Mouse (Mus musculus): ENCODE measurements around the gene Tbc1d10c.

Gene Tbc1d10c

GRCm38 (mm10) chr19:4190831-4191334, at the start of gene Tbc1d10c:
Tbc1d10c (minus strand) TSS chr19:4191284.
- no peak for DNase-seq

- DNase-seq, result no peak
Measured at GRCm38 (mm10) chr19:4240247-4240668, 49.2 kb upstream of the Tbc1d10c start.

- no peak for DNase-seq
Measured at GRCm38 (mm10) chr19:4234548-4234947, 43.5 kb upstream of the Tbc1d10c start.

- DNase-seq, result no peak
Measured at GRCm38 (mm10) chr19:4232651-4233050, 41.6 kb upstream of the Tbc1d10c start.

GRCm38 (mm10) chr19:4232186-4232572, 41.1 kb upstream of the Tbc1d10c start:
- DNase-seq, result no peak

- DNase-seq, result peak; percentile 95
Measured at GRCm38 (mm10) chr19:4231253-4232185, 40.4 kb upstream of the Tbc1d10c start, which contains the start of gene Pold4. Pold4 (plus strand) TSS chr19:4231899.

GRCm38 (mm10) chr19:4230415-4230814, 39.3 kb upstream of the Tbc1d10c start:
- DNase-seq, result no peak

- DNase-seq, result no peak
Measured at GRCm38 (mm10) chr19:4229451-4230076, 38.5 kb upstream of the Tbc1d10c start.

- no peak for DNase-seq
Measured at GRCm38 (mm10) chr19:4228891-4229290, 37.8 kb upstream of the Tbc1d10c start.

GRCm38 (mm10) chr19:4227894-4228678, 37.0 kb upstream of the Tbc1d10c start:
- peak; percentile 90 for DNase-seq

- DNase-seq, result no peak
Measured at GRCm38 (mm10) chr19:4227446-4227845, 36.4 kb upstream of the Tbc1d10c start.

- no peak for DNase-seq
Measured at GRCm38 (mm10) chr19:4226779-4227178, 35.7 kb upstream of the Tbc1d10c start.

- DNase-seq, result peak; percentile 15
Measured at GRCm38 (mm10) chr19:4222165-4222564, 31.1 kb upstream of the Tbc1d10c start.

- peak; percentile 29 for DNase-seq
Measured at GRCm38 (mm10) chr19:4220957-4221743, 30.1 kb upstream of the Tbc1d10c start.

GRCm38 (mm10) chr19:4220416-4220815, 29.3 kb upstream of the Tbc1d10c start:
- DNase-seq, result no peak

- no peak for DNase-seq
Measured at GRCm38 (mm10) chr19:4219943-4220342, 28.9 kb upstream of the Tbc1d10c start.

GRCm38 (mm10) chr19:4218784-4219183, 27.7 kb upstream of the Tbc1d10c start:
- DNase-seq, result no peak

- no peak for DNase-seq
Measured at GRCm38 (mm10) chr19:4218293-4218692, 27.2 kb upstream of the Tbc1d10c start.

- DNase-seq, result no peak
Measured at GRCm38 (mm10) chr19:4217855-4218254, 26.8 kb upstream of the Tbc1d10c start.

GRCm38 (mm10) chr19:4217140-4217539, 26.1 kb upstream of the Tbc1d10c start:
- peak; percentile 22 for DNase-seq

- peak; percentile 61 for DNase-seq
Measured at GRCm38 (mm10) chr19:4216041-4216685, 25.1 kb upstream of the Tbc1d10c start.

GRCm38 (mm10) chr19:4215451-4215840, 24.4 kb upstream of the Tbc1d10c start:
- DNase-seq, result no peak
